Mouse (Mus musculus) CH12.LX (cell line): Measurements from ENCODE around the gene Gpatch3.

Experiments
- CTCF ChIP-seq, 2 experiments: IDR thresholded peaks in 1 of 2; conservative IDR thresholded peaks in 1 of 2; 2 replicates each; pipeline ENCODE4 v1.5.1; 2011 to 2012; ENCODE audit warnings: low read depth in 2 of 2, low read length in 2 of 2, improper control_type of control experiment in 1 of 2, inconsistent platforms in 1 of 2, mild to moderate bottlenecking in 1 of 2, moderate library complexity in 1 of 2
- E2F4 ChIP-seq: IDR thresholded peaks from 2 replicates; pipeline ENCODE4 v1.6.1; 2011; ENCODE audit warnings: low read depth, low read length, improper control_type of control experiment; ENCODE audit not compliant: insufficient replicate concordance
- ELF1 ChIP-seq: IDR thresholded peaks from 2 replicates; pipeline ENCODE4 v1.6.1; 2014; ENCODE audit warnings: low read depth, mild to moderate bottlenecking, inconsistent platforms, low read length, improper control_type of control experiment
- EP300 ChIP-seq: IDR thresholded peaks from 2 replicates; pipeline ENCODE4 v1.6.1; 2011; ENCODE audit warnings: low read length, improper control_type of control experiment
- KAT2A ChIP-seq: IDR thresholded peaks from 2 replicates; pipeline ENCODE4 v1.6.1; 2012; ENCODE audit warnings: low read length, improper control_type of control experiment, inconsistent platforms; ENCODE audit not compliant: insufficient replicate concordance
- MAFK ChIP-seq: IDR thresholded peaks from 2 replicates; pipeline ENCODE4 v1.6.1; 2011; ENCODE audit warnings: low read length, improper control_type of control experiment; ENCODE audit not compliant: insufficient replicate concordance
- POLR2A ChIP-seq: IDR thresholded peaks from 2 replicates; pipeline ENCODE4 v1.6.1; 2011; ENCODE audit warnings: low read depth, mild to moderate bottlenecking, improper control_type of control experiment, low read length
- POLR2AphosphoS2 ChIP-seq: IDR thresholded peaks from 2 replicates; pipeline ENCODE4 v1.6.1; 2011; ENCODE audit warnings: low read depth, low read length, improper control_type of control experiment
- RAD21 ChIP-seq: IDR thresholded peaks from 2 replicates; pipeline ENCODE4 v1.6.1; 2011; ENCODE audit warnings: low read depth, mild to moderate bottlenecking, low read length, improper control_type of control experiment, moderate library complexity
- TCF12 ChIP-seq: IDR thresholded peaks from 2 replicates; pipeline ENCODE4 v1.6.1; 2014; ENCODE audit warnings: low read depth, mild to moderate bottlenecking, inconsistent platforms, low read length, improper control_type of control experiment
- UBTF ChIP-seq: IDR thresholded peaks from 2 replicates; pipeline ENCODE4 v1.6.1; 2012; ENCODE audit warnings: low read depth, mild to moderate bottlenecking, inconsistent platforms, low read length, improper control_type of control experiment, moderate library complexity
- ZKSCAN1 ChIP-seq: IDR thresholded peaks from 2 replicates; pipeline ENCODE4 v1.6.1; 2012; ENCODE audit warnings: low read depth, inconsistent platforms, low read length, improper control_type of control experiment, borderline replicate concordance
- ZMIZ1 ChIP-seq: IDR thresholded peaks from 2 replicates; pipeline ENCODE4 v1.6.1; 2012; ENCODE audit warnings: low read depth, mild to moderate bottlenecking, inconsistent platforms, low read length, improper control_type of control experiment
- ZNF384 ChIP-seq: IDR thresholded peaks from 2 replicates; pipeline ENCODE4 v1.6.1; 2012; ENCODE audit warnings: low read depth, low read length, improper control_type of control experiment, inconsistent platforms

DNA sequence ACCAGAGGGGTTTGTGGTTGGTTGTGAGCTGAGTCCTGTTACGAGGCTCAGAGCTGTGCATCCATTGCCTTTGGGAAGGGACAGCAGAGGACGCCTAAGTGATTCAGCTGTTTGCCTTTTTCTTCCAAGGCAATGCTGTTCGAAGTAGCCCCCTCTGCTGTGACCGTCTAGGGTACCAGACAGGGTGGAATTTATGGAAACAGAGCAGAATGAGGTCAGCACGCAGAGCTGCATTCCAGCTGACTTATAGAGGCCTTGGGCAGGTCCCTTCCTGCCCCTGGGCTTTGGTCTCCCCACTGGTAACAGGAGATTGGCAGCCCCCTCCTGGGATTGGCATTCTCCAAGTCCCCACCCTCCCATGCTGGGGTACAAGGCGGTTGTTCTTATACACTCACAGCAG lies 30.3 kb downstream of the Gpatch3 start:
- TF ChIP-seq RAD21 (no peak), POLR2A (no peak), EP300 (no peak), POLR2AphosphoS2 (no peak), MAFK (no peak), UBTF (no peak), ZMIZ1 (no peak), TCF12 (no peak), KAT2A (no peak), CTCF (conservative IDR thresholded peaks at IDR 0.05 in 1 of 2, IDR thresholded peaks at IDR 0.05 in 1 of 2; ENCODE audit: low read depth in 2 of 2, low read length in 2 of 2) (no peak), E2F4 (no peak), ZKSCAN1 (no peak), ZNF384 (no peak), ELF1 (no peak)
